Mouse (Mus musculus) layer of hippocampus, postnatal 25 days (tissue): Measurements from ENCODE around the gene 4930564D02Rik. TPM values are rescaled to one million over a fixed set of nuclear protein-coding genes. Genes with fewer than 3 reads are reported as not detected.
A peak's percentile ranks its signal among the peaks of the same experiment; 100 is the strongest.

Experiments used
- DNase-seq, 2 experiments: peaks; one replicate each; pipeline ENCODE4 v3.0.0; 2022; ENCODE audit warnings: mixed read lengths in 2 of 2, low spot score in 1 of 2; ENCODE audit errors: extremely low spot score in 1 of 2
- total RNA-seq, 2 experiments: library from RNA; stranded (reverse); gene quantifications; 2 replicates each; pipeline ENCODE4 v1.2.3; 2021

4930564D02Rik gene
- total RNA-seq, 2 experiments from 2014 or later, result not detected

DNA sequence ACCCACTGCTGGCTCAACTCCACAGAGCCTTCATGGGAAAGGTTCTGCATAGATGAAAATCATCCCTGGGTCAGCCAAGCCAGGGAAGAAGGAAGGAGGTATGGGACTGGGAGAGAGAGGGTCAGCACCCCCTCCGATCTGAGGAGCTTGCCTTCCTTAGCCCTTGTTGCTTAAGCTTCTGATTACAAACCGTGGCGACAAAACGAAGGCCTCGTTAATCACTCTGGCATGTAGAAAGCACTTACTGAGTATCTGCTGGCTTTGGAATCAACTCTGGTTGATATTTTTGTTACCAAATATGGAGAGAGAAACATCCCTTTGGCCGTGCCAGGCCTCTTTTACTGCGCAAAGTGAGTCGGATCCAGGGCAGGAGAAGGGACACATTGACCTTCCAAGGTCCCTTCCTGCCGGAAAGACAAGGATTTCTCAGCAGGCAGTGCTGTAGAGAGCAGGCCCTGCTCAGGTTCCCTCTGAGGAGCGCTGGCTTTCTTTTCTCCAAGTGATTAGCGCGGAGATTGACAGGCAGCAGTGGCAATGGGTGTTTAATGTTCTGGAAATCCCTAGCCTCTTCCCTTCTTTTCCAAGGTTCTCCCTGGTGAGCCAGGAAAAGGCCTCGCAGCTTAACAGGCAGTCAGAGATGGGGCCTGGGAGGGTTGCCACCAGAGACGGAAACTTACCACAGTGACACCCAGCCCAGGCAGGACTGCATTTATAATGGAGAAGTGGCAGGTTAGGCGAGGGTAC lies 33.1 kb downstream of the 4930564D02Rik start:
- DNase-seq, result no peak

DNA sequence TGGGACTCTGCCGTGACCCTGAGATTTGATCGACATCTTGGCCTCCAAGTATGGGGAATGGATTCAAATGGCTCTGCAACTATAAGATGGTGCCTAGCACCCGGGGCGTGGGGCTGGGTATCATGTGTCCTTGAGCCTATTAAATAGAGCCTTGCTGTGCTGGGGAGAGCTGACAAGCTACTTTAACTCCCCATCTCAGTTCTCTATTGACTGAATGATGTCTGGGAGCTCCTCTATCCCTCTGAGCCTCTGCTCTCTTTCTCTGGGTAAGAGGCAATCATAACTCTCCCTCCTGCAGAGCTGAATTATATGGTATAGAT lies 33.6 kb downstream of the 4930564D02Rik start:
- DNase-seq, result no peak

DNA sequence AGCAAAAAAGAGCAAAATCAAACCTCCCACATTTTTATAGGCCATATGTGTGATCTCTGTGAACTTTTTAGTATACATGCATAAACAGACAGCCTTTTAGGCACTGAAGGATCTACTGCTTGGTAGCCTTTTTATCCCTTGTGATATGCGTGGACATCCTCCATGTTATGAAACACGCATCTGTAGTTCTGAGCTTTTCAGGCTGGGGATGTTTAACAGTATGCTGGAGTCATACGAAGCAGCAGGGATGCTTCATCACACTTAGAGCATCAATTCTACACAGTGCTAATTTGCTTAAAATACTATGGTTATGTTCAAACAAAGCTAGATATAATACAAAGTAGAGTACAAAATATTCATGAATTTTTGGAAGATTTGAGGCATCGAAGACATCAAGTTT lies 39.2 kb downstream of the 4930564D02Rik start:
- DNase-seq, result no peak

DNA sequence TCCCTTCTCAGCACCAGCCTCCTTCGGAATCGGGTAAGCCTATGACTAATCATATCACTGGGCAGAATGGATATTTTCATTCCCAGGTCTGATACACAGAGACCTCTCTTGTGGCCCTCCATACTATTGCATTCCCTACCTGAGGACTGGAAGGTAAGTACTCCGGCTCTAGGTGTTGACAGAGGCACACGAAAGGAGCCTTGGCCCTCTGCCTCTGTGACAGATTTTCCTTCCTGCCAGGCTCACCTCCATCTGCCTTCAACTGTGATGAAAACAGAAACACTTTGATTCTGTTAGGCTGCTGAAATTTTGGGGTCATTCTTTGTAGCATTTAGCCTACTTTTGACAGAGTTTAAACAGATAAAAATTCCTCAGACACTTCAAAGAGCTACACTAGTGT lies 47.2 kb downstream of the 4930564D02Rik start:
- no peak for DNase-seq

DNA sequence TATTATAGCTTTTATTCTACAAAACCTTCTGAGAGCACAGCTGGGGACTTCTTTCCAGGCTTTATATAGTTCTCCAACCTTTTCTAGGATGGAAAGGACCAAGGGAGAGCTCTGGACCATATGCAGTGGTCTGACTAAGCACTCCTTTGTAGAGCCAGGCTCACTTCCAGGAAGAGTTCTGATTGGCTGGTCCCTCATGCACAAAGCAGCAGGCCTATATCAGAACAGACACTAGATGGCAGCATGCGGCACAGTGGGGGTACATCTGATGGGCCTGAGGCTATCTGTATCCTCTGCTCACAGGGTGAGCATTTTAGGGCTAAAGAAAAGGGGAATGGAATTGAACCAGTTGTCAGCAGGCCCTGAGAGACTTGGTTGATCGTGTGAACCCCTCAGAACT lies 47.6 kb downstream of the 4930564D02Rik start:
- DNase-seq, result peak; percentile 52 to 79

DNA sequence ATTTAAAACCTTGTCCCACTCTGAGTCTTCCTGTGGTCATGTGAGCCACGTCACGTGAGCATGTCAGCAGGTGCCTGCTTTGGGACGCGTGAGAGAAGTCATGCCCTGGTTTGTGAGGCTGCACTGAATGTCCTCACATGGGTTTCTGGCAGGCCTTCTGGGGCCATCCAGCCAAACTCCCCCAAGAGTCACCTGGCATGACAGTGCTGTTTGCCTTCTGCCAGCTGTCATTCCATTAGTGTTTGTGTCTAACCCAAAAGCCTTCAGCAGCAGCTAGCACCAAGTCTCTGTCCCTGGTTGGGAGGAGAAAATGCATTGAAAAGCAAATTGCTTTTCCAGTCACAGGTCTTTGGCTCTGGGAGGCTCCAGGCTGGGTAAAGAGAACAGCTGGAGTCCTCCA lies 50.0 kb downstream of the 4930564D02Rik start:
- DNase-seq, result no peak

DNA sequence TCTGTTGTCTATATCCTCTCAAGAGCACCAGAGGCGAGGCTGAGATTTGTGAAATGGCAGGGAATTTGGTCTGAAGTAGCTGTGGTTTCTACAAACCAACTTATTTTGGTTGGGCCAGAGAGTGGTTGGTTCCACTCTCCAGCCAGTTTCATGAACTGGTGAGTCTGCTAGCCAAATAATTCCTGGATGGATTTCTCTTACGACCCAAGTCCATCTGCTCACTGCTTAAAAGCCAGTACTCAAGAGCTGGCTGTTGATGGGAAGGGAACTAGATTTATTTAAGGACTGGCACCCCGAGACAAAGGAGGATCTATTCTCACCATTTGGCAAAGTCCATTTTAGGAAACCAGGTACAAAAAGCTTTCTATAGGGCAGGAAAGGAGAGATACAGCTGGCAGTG lies 57.1 kb downstream of the 4930564D02Rik start:
- DNase-seq, result no peak

DNA sequence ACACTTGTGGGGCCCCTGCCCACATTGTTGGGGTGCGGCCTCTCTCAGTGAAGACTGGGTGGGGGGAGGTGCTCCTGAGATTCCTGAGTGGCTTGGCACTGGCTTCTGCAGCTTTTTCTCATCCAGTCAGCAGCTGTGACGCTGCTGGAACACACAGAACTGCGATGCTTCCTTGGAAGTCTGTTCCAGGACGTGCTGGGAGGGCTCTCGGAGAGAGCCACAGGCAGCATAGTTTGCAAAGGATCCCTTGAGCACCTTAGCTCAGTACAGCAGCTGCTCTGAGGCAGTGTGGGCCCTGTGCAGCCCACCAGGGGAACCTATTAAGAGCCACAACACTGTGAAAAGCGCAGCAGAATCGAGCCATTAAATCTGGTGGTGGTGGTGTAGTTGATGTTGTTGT lies 61.2 kb downstream of the 4930564D02Rik start:
- DNase-seq, result no peak

Other genes with a start within 250 kb of the 4930564D02Rik start
- 10 to 100 TPM in 1 of 2 experiments, 1 to 10 TPM in 1; 7.0 to 12.5 TPM for gene Mov10, start 248.3 kb upstream of the 4930564D02Rik start, total RNA-seq
- 10 to 100 TPM; 36.1 to 43.6 TPM for gene St7l, start 202.8 kb upstream of the 4930564D02Rik start, total RNA-seq
- gene Capza1, start 202.3 kb upstream of the 4930564D02Rik start, total RNA-seq, result 10 to 100 TPM; 47.1 to 47.8 TPM
- gene Wnt2b, start 104.9 kb upstream of the 4930564D02Rik start, total RNA-seq, result under 1 TPM; 0.23 to 0.66 TPM
- gene Cttnbp2nl, start 13.7 kb upstream of the 4930564D02Rik start, total RNA-seq, result 10 to 100 TPM; 26.4 to 26.6 TPM